Mouse (Mus musculus) erythroblast, embryonic 14.5 days (primary cell): ENCODE results near the gene 9230102O04Rik. TPM values are rescaled to one million over a fixed set of nuclear protein-coding genes. Genes with fewer than 3 reads are reported as not detected.

Experiments used
- H3K27me3 ChIP-seq: 2 replicates; pipeline ENCODE4 v1.6.1; 2012; ENCODE audit warnings: inconsistent platforms; ENCODE audit not compliant: control insufficient read depth
- H3K36me3 ChIP-seq: 2 replicates; pipeline ENCODE4 v1.6.1; 2012; ENCODE audit warnings: mild to moderate bottlenecking, inconsistent platforms; ENCODE audit not compliant: control insufficient read depth
- H3K4me1 ChIP-seq: 2 replicates; pipeline ENCODE4 v1.6.1; 2012; ENCODE audit warnings: inconsistent platforms; ENCODE audit not compliant: control insufficient read depth
- H3K4me3 ChIP-seq: replicated peaks from 2 replicates; pipeline ENCODE3; 2012; ENCODE audit warnings: moderate library complexity, mild to moderate bottlenecking, inconsistent platforms
- H3K9me3 ChIP-seq: 2 replicates; pipeline ENCODE4 v1.6.1; 2012; ENCODE audit warnings: low read length, inconsistent platforms, mixed read lengths; ENCODE audit not compliant: control insufficient read depth
- GATA1 ChIP-seq: IDR thresholded peaks from 2 replicates; pipeline ENCODE4 v1.6.1; 2012; ENCODE audit warnings: low read length, inconsistent platforms, mixed read lengths
- TAL1 ChIP-seq: IDR thresholded peaks from 3 replicates; pipeline ENCODE4 v1.6.1; 2012; ENCODE audit warnings: low read length, inconsistent platforms, mixed read lengths
- polyA plus RNA-seq: library from polyadenylated mRNA; stranded (reverse); fragments of >175 nt; gene quantifications from 2 replicates; pipeline ENCODE4 v1.2.3, GENCODE M21; 2012

9230102O04Rik gene
- polyA plus RNA-seq, 1 experiment: not detected

DNA sequence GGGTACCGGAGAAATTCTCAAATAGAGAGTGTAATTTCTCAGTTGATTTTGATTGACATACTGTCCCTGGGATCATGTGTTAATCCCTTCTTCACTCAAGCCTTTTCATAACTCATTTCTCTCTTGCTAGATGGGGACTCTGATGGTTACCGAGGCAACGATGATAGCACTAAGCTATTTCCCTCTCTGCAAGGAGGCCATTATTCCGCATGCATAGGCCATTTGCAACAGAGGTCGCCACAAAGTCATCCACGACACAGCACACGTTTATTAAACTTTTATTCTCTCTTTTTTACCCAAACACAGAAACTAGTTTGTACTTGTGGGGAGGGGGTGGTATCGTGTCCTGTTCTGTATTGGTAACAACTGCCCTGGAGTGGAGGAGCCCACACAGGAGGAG, 8.5 kb upstream of the 9230102O04Rik start:
- Histone ChIP-seq H3K9me3 (no peaks in the 10 kb centered on the region), H3K27me3 (peaks cover 73% of the 10 kb centered on the region), H3K36me3 (no peaks in the 10 kb centered on the region), H3K4me3 (no peak overlapping the region), H3K4me1 (no peaks in the 10 kb centered on the region)
- TF ChIP-seq GATA1: no peak

GRCm38 (mm10) chr2:9896097-9896770, 6.9 kb upstream of the 9230102O04Rik start:
- Histone ChIP-seq H3K4me1 (no peaks in the 10 kb centered on the region), H3K27me3 (peaks cover 85% of the 10 kb centered on the region), H3K4me3 (no peak overlapping the region), H3K36me3 (no peaks in the 10 kb centered on the region), H3K9me3 (no peaks in the 10 kb centered on the region)
- no peak for TF ChIP-seq GATA1
- TF ChIP-seq TAL1: no peak

GRCm38 (mm10) chr2:9894836-9895593, 5.7 kb upstream of the 9230102O04Rik start:
- Histone ChIP-seq H3K9me3 (no peaks in the 10 kb centered on the region), H3K4me3 (no peak overlapping the region), H3K36me3 (no peaks in the 10 kb centered on the region), H3K27me3 (peaks cover 97% of the 10 kb centered on the region), H3K4me1 (no peaks in the 10 kb centered on the region)
- TF ChIP-seq GATA1: no peak

DNA sequence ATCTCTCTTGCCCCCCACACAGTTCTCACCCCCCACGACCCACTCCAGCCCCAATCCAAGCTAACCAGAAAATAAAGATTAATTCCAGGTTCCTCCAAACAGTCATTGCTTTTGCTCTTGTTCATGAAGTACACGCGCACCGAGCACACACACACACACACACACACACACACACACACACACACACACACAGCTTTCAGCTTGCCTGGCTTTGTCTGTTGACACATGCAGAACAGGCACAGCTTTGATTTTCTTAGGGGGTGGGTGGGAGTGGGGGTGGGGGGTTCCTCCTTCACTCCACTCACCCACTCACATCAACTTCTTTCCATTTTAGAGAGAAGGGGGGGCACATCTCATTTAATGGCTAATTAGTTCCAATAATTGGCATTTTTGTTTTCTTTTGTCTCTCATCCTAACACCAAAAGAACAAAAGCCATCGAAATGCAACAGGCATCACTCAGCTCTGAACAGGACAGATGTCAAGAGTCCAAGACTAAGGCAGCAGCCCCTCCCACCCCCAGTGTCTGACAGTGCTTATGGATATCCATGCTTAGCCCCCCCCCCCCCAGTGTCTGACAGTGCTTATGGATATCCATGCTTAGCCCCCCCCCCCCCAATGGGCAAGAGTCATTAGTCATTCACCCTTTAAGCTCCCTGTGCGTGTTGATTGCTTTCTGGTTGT, 4.1 kb upstream of the 9230102O04Rik start:
- H3K4me1 ChIP-seq: no peaks in the 10 kb centered on the region; the same call in 1 of the 2 replicates
- H3K27me3 ChIP-seq: peaks cover 97% of the 10 kb centered on the region
- no peaks in the 10 kb centered on the region; the same call in 1 of the 2 replicates for H3K9me3 ChIP-seq
- no peaks in the 10 kb centered on the region for H3K36me3 ChIP-seq
- H3K4me3 ChIP-seq: no peak overlapping the region
- TF ChIP-seq TAL1 (no peak), GATA1 (no peak)

DNA sequence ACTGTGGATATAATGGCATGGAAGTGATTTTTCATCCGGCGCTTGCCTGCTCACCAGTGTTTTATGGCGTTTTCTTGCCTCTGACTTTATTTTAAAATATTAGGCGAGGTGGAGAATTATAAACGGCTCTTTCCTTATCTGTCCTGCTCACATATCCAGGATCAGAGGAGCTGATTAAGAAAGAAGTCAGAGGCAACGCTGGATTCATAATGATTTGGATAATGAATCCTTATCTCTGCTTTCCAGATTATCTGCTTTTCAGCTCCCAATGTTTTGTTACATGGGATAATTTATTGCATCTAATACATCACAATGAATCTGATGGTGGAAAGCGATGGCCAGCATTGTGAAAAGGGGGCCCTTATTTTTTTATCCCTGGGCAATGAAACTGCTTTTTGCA, 3.2 kb upstream of the 9230102O04Rik start:
- no peaks in the 10 kb centered on the region; the same call in 1 of the 2 replicates for H3K9me3 ChIP-seq
- TF ChIP-seq GATA1: no peak
- no peak for TF ChIP-seq TAL1
- H3K27me3 ChIP-seq: peaks cover 98% of the 10 kb centered on the region
- no peak overlapping the region for H3K4me3 ChIP-seq
- H3K4me1 ChIP-seq: no peaks in the 10 kb centered on the region; the same call in 1 of the 2 replicates
- no peaks in the 10 kb centered on the region for H3K36me3 ChIP-seq

DNA sequence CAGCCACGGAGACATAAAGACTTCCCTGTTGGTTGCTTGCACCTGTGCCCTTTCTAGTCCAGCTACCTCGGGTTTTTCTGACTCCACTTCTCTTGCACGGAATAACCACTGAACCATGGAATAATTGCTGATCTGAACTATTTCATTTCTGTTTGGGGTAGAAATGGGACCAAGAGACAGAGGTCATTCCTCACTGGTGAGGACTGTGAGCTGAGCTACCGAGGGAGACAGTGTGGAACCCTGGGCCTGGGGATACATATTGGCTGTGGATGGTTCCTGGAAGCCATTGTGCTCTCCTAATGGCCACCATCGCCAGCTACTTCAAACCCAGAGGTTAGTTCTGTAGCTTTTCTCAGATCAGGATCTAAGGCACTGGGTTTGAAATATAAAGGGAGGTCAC, 1.6 kb upstream of the 9230102O04Rik start:
- H3K9me3 ChIP-seq: no peaks in the 10 kb centered on the region; the same call in 1 of the 2 replicates
- no peak for TF ChIP-seq GATA1
- no peaks in the 10 kb centered on the region; the same call in 1 of the 2 replicates for H3K4me1 ChIP-seq
- H3K36me3 ChIP-seq: no peaks in the 10 kb centered on the region
- peaks cover 98% of the 10 kb centered on the region for H3K27me3 ChIP-seq
- no peak overlapping the region for H3K4me3 ChIP-seq

DNA sequence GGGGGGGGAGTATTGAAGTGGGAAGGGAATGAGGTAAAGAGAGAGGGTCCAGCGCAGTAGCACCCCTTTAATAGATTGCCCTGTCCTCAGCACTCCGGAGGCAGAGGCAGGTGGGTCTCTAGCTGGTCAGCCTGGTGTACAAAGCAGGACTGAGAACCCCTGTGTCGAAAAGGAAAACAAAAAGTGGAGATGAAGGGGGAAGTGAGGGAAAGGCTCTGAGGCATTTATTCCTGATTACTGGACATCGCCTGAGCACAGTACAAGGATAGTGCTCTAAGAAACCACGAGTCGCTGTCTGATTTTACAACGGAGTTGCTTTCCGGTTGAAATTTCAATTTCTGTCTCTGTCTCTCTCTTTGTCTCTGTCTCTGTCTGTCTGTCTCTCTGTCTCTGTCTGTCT, 911 bp upstream of the 9230102O04Rik start:
- H3K4me3 ChIP-seq: no peak overlapping the region
- H3K4me1 ChIP-seq: no peaks in the 10 kb centered on the region; the same call in 1 of the 2 replicates
- H3K27me3 ChIP-seq: peaks cover 98% of the 10 kb centered on the region
- TF ChIP-seq GATA1 (no peak), TAL1 (no peak)
- H3K36me3 ChIP-seq: no peaks in the 10 kb centered on the region
- no peaks in the 10 kb centered on the region; the same call in 1 of the 2 replicates for H3K9me3 ChIP-seq

DNA sequence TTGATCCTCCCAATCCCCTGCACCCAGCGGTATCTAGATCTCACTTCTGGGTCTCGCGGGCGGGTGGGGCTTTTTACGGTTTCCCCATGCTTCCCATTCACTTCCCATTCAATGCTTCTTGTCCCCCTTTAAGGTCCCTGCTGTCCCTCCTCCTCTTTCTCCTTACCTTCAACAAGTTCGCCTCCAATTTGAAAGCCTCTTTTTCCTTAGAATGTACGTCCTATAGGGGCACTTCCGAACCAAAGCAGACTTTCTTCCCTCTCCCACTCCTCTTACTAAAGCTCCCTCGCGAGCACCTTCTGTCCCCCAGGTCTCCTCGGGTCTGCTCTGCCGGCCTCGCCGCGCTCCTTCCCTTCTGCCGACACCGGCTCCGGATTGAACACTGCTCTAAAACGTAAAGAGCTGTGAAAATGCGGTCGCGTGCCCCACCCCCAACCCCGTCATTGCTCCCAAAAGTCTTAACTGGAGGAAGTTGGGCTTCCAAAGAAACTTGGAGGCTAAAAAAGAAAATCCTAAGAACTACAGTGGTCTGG, 377 bp upstream of the 9230102O04Rik start, which contains the start of gene Gata3:
Gene Gata3, minus strand, starts transcription at position 384 of the 533 bp plus-strand sequence.
- Histone ChIP-seq H3K27me3 (peaks cover 98% of the 10 kb centered on the region), H3K36me3 (no peaks in the 10 kb centered on the region), H3K4me3 (no peak within 1 kb of the TSS), H3K4me1 (no peaks in the 10 kb centered on the region; the same call in 1 of the 2 replicates), H3K9me3 (no peaks in the 10 kb centered on the region; the same call in 1 of the 2 replicates)
- TF ChIP-seq TAL1: no peak
- no peak for TF ChIP-seq GATA1

DNA sequence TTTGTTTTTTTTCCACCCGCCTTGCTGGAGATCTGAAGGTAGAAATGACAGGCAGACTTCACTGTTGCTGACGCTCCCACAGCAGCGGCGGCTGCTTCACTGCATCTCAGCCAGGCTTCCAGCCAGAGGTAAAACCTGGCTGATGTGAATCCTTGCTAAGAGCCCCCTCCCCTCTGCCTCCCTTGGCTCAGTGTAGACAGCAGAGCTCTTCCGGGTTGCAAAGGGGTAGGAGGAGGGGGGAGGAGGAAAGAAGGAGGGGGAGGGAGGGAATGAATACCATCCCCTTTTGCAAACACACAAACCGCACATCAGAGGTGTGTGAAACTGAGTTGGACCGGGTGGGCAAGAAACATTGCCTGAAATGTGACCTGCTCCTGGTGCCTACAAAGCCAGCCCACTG, 1.7 kb downstream of the 9230102O04Rik start:
- Histone ChIP-seq H3K4me3 (no peak overlapping the region), H3K9me3 (no peaks in the 10 kb centered on the region; the same call in 1 of the 2 replicates), H3K27me3 (peaks cover 98% of the 10 kb centered on the region), H3K4me1 (no peaks in the 10 kb centered on the region; the same call in 1 of the 2 replicates), H3K36me3 (no peaks in the 10 kb centered on the region)
- TF ChIP-seq GATA1 (no peak), TAL1 (no peak)
